Mouse (Mus musculus): ENCODE data around the gene C030005K15Rik. TPM values are rescaled to one million over a fixed set of nuclear protein-coding genes. Genes with fewer than 3 reads are reported as not detected.
"Not testable (repeated sequence)": the region's sequence is repeated elsewhere in the genome, so short reads cannot be mapped to it uniquely, and the experiment has no call there.

The C030005K15Rik gene
- polyA plus RNA-seq (2011; ENCODE audit: insufficient read length, low read depth, missing spikeins) = not detected in 2 replicates

GRCm38 (mm10) chr10:97726655-97727054 is at the start of gene C030005K15Rik:
Gene C030005K15Rik (minus strand): TSS chr10:97726755.
- not testable (repeated sequence) for H3K4me1 ChIP-seq (ENCODE audit: control insufficient read depth, insufficient read depth, low read length); H3K4me3 ChIP-seq (ENCODE audit: insufficient read depth, low read length)
- peak within 1 kb of the TSS; percentile 78 for H3K27ac ChIP-seq (ENCODE audit: insufficient read depth, low read length)

- no peaks in the 10 kb centered on the region for H3K4me1 ChIP-seq (ENCODE audit: control insufficient read depth, insufficient read depth, low read length)
- H3K4me3 ChIP-seq (ENCODE audit: insufficient read depth, low read length) = no peak overlapping the region
- H3K27ac ChIP-seq (ENCODE audit: insufficient read depth, low read length) = no peak overlapping the region
- no peak for TF ChIP-seq CTCF (IDR thresholded peaks at IDR 0.05; ENCODE audit: borderline replicate concordance, insufficient read depth, low read length)
- TF ChIP-seq POLR2A (IDR thresholded peaks at IDR 0.05; ENCODE audit: low read depth, low read length) = no peak
These were observed 41.7 kb upstream of the C030005K15Rik start for GRCm38 (mm10) chr10:97768171-97768749.

- Histone ChIP-seq H3K27ac (ENCODE audit: insufficient read depth, low read length) (no peak overlapping the region), H3K4me3 (ENCODE audit: insufficient read depth, low read length) (no peak overlapping the region), H3K4me1 (ENCODE audit: control insufficient read depth, insufficient read depth, low read length) (no peaks in the 10 kb centered on the region)
- TF ChIP-seq POLR2A (IDR thresholded peaks at IDR 0.05; ENCODE audit: low read depth, low read length) (no peak), CTCF (IDR thresholded peaks at IDR 0.05; ENCODE audit: borderline replicate concordance, insufficient read depth, low read length) (no peak)
These were observed 27.3 kb upstream of the C030005K15Rik start for GRCm38 (mm10) chr10:97753821-97754220.

- H3K4me3 ChIP-seq (ENCODE audit: insufficient read depth, low read length) = no peak overlapping the region
- TF ChIP-seq POLR2A (IDR thresholded peaks at IDR 0.05; ENCODE audit: low read depth, low read length) = no peak
- TF ChIP-seq CTCF (IDR thresholded peaks at IDR 0.05; ENCODE audit: borderline replicate concordance, insufficient read depth, low read length) = no peak
- no peaks in the 10 kb centered on the region; the same call in 1 of the 2 replicates for H3K4me1 ChIP-seq (ENCODE audit: control insufficient read depth, insufficient read depth, low read length)
- H3K27ac ChIP-seq (ENCODE audit: insufficient read depth, low read length) = no peak overlapping the region
These were observed 20.7 kb upstream of the C030005K15Rik start for GRCm38 (mm10) chr10:97747231-97747630.

- TF ChIP-seq CTCF (IDR thresholded peaks at IDR 0.05; ENCODE audit: borderline replicate concordance, insufficient read depth, low read length) (no peak), POLR2A (IDR thresholded peaks at IDR 0.05; ENCODE audit: low read depth, low read length) (no peak)
These were observed 626 bp downstream of the C030005K15Rik start for GRCm38 (mm10) chr10:97725929-97726328.

GRCm38 (mm10) chr10:97722709-97723108 is 3.8 kb downstream of the C030005K15Rik start:
- H3K4me3 ChIP-seq (ENCODE audit: insufficient read depth, low read length) = no peak overlapping the region
- no peak overlapping the region for H3K27ac ChIP-seq (ENCODE audit: insufficient read depth, low read length)
- TF ChIP-seq POLR2A (IDR thresholded peaks at IDR 0.05; ENCODE audit: low read depth, low read length) (no peak), CTCF (IDR thresholded peaks at IDR 0.05; ENCODE audit: borderline replicate concordance, insufficient read depth, low read length) (no peak)
- no peaks in the 10 kb centered on the region; the same call in 1 of the 2 replicates for H3K4me1 ChIP-seq (ENCODE audit: control insufficient read depth, insufficient read depth, low read length)

More at GRCm38 (mm10) chr10:97725929-97726328, 626 bp downstream of the C030005K15Rik start:
- Histone ChIP-seq H3K27ac (ENCODE audit: insufficient read depth, low read length) (peak overlapping the region; percentile 78), H3K4me1 (ENCODE audit: control insufficient read depth, insufficient read depth, low read length) (no peaks in the 10 kb centered on the region; the same call in 1 of the 2 replicates), H3K4me3 (ENCODE audit: insufficient read depth, low read length) (no peak overlapping the region)

GRCm38 (mm10) chr10:97720625-97721024 is 5.9 kb downstream of the C030005K15Rik start:
- no peak overlapping the region for H3K27ac ChIP-seq (ENCODE audit: insufficient read depth, low read length)
- H3K4me1 ChIP-seq (ENCODE audit: control insufficient read depth, insufficient read depth, low read length) = no peaks in the 10 kb centered on the region
- no peak overlapping the region for H3K4me3 ChIP-seq (ENCODE audit: insufficient read depth, low read length)
- TF ChIP-seq CTCF (IDR thresholded peaks at IDR 0.05; ENCODE audit: borderline replicate concordance, insufficient read depth, low read length) (no peak), POLR2A (IDR thresholded peaks at IDR 0.05; ENCODE audit: low read depth, low read length) (no peak)

GRCm38 (mm10) chr10:97718021-97718420 is 8.5 kb downstream of the C030005K15Rik start:
- Histone ChIP-seq H3K27ac (ENCODE audit: insufficient read depth, low read length) (no peak overlapping the region), H3K4me3 (ENCODE audit: insufficient read depth, low read length) (no peak overlapping the region), H3K4me1 (ENCODE audit: control insufficient read depth, insufficient read depth, low read length) (no peaks in the 10 kb centered on the region)
- TF ChIP-seq POLR2A (IDR thresholded peaks at IDR 0.05; ENCODE audit: low read depth, low read length) (no peak), CTCF (IDR thresholded peaks at IDR 0.05; ENCODE audit: borderline replicate concordance, insufficient read depth, low read length) (no peak)

GRCm38 (mm10) chr10:97717233-97717632 is 9.3 kb downstream of the C030005K15Rik start:
- Histone ChIP-seq H3K27ac (ENCODE audit: insufficient read depth, low read length) (no peak overlapping the region), H3K4me1 (ENCODE audit: control insufficient read depth, insufficient read depth, low read length) (no peaks in the 10 kb centered on the region), H3K4me3 (ENCODE audit: insufficient read depth, low read length) (no peak overlapping the region)
- no peak for TF ChIP-seq POLR2A (IDR thresholded peaks at IDR 0.05; ENCODE audit: low read depth, low read length)
- no peak for TF ChIP-seq CTCF (IDR thresholded peaks at IDR 0.05; ENCODE audit: borderline replicate concordance, insufficient read depth, low read length)

- H3K27ac ChIP-seq (ENCODE audit: insufficient read depth, low read length) = no peak overlapping the region
- H3K4me3 ChIP-seq (ENCODE audit: insufficient read depth, low read length) = no peak overlapping the region
- no peak for TF ChIP-seq CTCF (IDR thresholded peaks at IDR 0.05; ENCODE audit: borderline replicate concordance, insufficient read depth, low read length)
- no peak for TF ChIP-seq POLR2A (IDR thresholded peaks at IDR 0.05; ENCODE audit: low read depth, low read length)
- no peaks in the 10 kb centered on the region for H3K4me1 ChIP-seq (ENCODE audit: control insufficient read depth, insufficient read depth, low read length)
These were observed 11.2 kb downstream of the C030005K15Rik start for GRCm38 (mm10) chr10:97715289-97715906.

Data from embryonic fibroblast, embryonic 13.5 days (primary cell).